Mouse (Mus musculus) spleen, adult 10 weeks (tissue): ENCODE results near the gene Ttc39d. TPM values are rescaled to one million over a fixed set of nuclear protein-coding genes. Genes with fewer than 3 reads are reported as not detected.

Source experiments
- polyA plus RNA-seq: library from polyadenylated mRNA; stranded (reverse); fragments of 350-450 nt; fragmentation: Illumina TruSeq; extraction: RNeasy Lipid Tissue Mini Kit (QIAGEN cat#74804); gene quantifications from one replicate; pipeline ENCODE4 v1.2.3, GENCODE M21; 2015; ENCODE audit warnings: low replicate concordance; ENCODE audit not compliant: insufficient read depth

Ttc39d gene
- not detected for polyA plus RNA-seq

GRCm38 (mm10) chr17:80206671-80207581, at the start of gene Ttc39d, which contains the start of gene Srsf7:
Ttc39d (plus strand) TSS chr17:80207460.
Srsf7 (minus strand) TSS chr17:80207307.

GRCm38 (mm10) chr17:80224326-80225116, 17.3 kb downstream of the Ttc39d start, which contains the start of gene Gemin6:
Gemin6 (plus strand) TSS chr17:80224441.

Other genes with a start within 250 kb of the Ttc39d start
- 36.1 TPM for gene Hnrnpll, start 145.1 kb upstream of the Ttc39d start, polyA plus RNA-seq
- gene Galm, start 80.0 kb upstream of the Ttc39d start, polyA plus RNA-seq, result 8.8 TPM
- gene Srsf7, start 153 bp upstream of the Ttc39d start, polyA plus RNA-seq, result 435 TPM
- 16.7 TPM for gene Gemin6, start 17.0 kb downstream of the Ttc39d start, polyA plus RNA-seq
- 3.3 TPM for gene Morn2, start 82.7 kb downstream of the Ttc39d start, polyA plus RNA-seq
- 44.0 TPM for gene Dhx57, start 83.0 kb downstream of the Ttc39d start, polyA plus RNA-seq
- gene Arhgef33, start 99.9 kb downstream of the Ttc39d start, polyA plus RNA-seq, result 0.41 TPM
- gene Gm10190, start 166.1 kb downstream of the Ttc39d start, polyA plus RNA-seq, result not detected